Mouse (Mus musculus) lung, postnatal 0 days (tissue): ENCODE measurements at regions not wholly inside any gene's neighbourhood (a gene's known extent, or its start where the extent isn't known, plus 50 kb on each side); places are given as distances from the start of the nearest gene placed in this dataset.
A peak's percentile ranks its signal among the peaks of the same experiment; 100 is the strongest.

ENCODE experiments used
- CTCF ChIP-seq: IDR thresholded peaks from 2 replicates; pipeline ENCODE4 v1.5.1; 2016; ENCODE audit warnings: antibody characterized with exemption, mild to moderate bottlenecking
- EP300 ChIP-seq: IDR thresholded peaks from 2 replicates; pipeline ENCODE4 v1.6.1; 2016; ENCODE audit warnings: antibody characterized with exemption, mild to moderate bottlenecking, control low read depth

DNA sequence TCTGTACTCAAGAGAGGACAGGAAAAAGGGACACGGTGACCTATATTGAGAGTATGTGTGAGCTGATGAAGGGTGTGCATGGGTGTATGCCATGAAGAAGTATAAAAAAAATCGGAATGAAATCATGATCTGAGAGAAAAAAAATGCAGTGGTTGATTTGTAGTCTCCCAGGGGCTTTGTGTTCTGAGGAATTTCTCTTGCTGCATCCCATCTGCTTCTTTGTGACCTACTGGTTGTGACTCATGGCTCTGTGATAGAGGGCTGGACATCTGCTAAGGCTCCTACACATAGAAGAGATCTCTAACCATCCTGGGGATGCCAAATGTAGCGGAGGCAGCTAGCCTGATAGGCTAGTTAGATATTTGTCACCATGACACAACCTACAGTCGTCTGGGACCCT, 92.3 kb upstream of the Tgfbr2 start:
- TF ChIP-seq CTCF = no peak
- 0 out of 2 replicates have a peak, but pooled peaks have one; percentile 22 for TF ChIP-seq EP300
